Mouse (Mus musculus) forebrain, embryonic 16.5 days (tissue): ENCODE data around the gene Gm5129. TPM values are rescaled to one million over a fixed set of nuclear protein-coding genes. Genes with fewer than 3 reads are reported as not detected.
"Not testable (repeated sequence)": the region's sequence is repeated elsewhere in the genome, so short reads cannot be mapped to it uniquely, and the experiment has no call there.

Experiments
- ATAC-seq: fragments of 200-750 bp; cut with Nextera tagmentation; 2 replicates; pipeline ENCODE4 v1.8.0; 2017; ENCODE audit warnings: mild to moderate bottlenecking, moderate library complexity
- H3K27ac ChIP-seq: fragments of 300-500 bp; sonication (generic); 2 replicates; pipeline ENCODE4 v1.5.1; 2014; ENCODE audit warnings: low read length, control low read depth
- H3K27me3 ChIP-seq: fragments of 300-500 bp; sonication (generic); replicated peaks from 2 replicates; pipeline ENCODE4 v1.6.1; 2014; ENCODE audit warnings: low read length; ENCODE audit not compliant: control insufficient read depth, insufficient read depth
- H3K36me3 ChIP-seq: fragments of 300-500 bp; sonication (generic); 2 replicates; pipeline ENCODE4 v1.6.1; 2014; ENCODE audit not compliant: control insufficient read depth, insufficient read depth
- H3K4me1 ChIP-seq: fragments of 300-500 bp; sonication (generic); replicated peaks from 2 replicates; pipeline ENCODE4 v1.6.1; 2014; ENCODE audit warnings: low read length; ENCODE audit not compliant: control insufficient read depth, insufficient read depth
- H3K4me2 ChIP-seq: fragments of 300-500 bp; sonication (generic); 2 replicates; pipeline ENCODE4 v1.6.1; 2014; ENCODE audit warnings: mild to moderate bottlenecking, low read length, control low read depth
- H3K4me3 ChIP-seq: fragments of 300-500 bp; sonication (generic); replicated peaks from 2 replicates; pipeline ENCODE4 v1.5.1; 2014; ENCODE audit warnings: mild to moderate bottlenecking, low read length, control low read depth
- H3K9ac ChIP-seq: fragments of 300-500 bp; sonication (generic); replicated peaks from 2 replicates; pipeline ENCODE4 v1.6.1; 2014; ENCODE audit warnings: low read depth, low read length, control low read depth
- H3K9me3 ChIP-seq: fragments of 300-500 bp; sonication (generic); 2 replicates; pipeline ENCODE4 v1.6.1; 2016; ENCODE audit warnings: low read length; ENCODE audit not compliant: control insufficient read depth
- WGBS: fragments of 180-500 bp; shearing (Covaris S2); extraction: QIAGEN DNeasy Blood & Tissue Kit; methylation state at CpG from one replicate; pipeline ENCODE4 v1.1.7; 2014; 5-methylcytosine and 5-hydroxymethylcytosine counted together
- polyA plus RNA-seq: library from polyadenylated mRNA; unstranded; fragments of >200 nt; fragmentation: Nextera tagmentation; extraction: Ambion mirVana; gene quantifications from 2 replicates; pipeline ENCODE4 v1.2.1, GENCODE M21; 2015

The Gm5129 gene
- polyA plus RNA-seq, 1 experiment from 2014 or later = not detected

- WGBS = 2% methylated on average over 48 of the region's 48 CpGs
- Histone ChIP-seq H3K36me3 (no peaks in the 10 kb centered on the region), H3K9me3 (no peaks in the 10 kb centered on the region), H3K27ac (peak overlapping the region; percentile 98), H3K4me2 (peak overlapping the region; percentile 92), H3K4me3 (peak overlapping the region; percentile 100), H3K27me3 (no peaks in the 10 kb centered on the region), H3K4me1 (peaks cover 21% of the 10 kb centered on the region), H3K9ac (peak overlapping the region; percentile 93)
- ATAC-seq = peak; percentile 72
Observed at GRCm38 (mm10) chr5:29736073-29736900, 551 bp upstream of the Gm5129 start.

GRCm38 (mm10) chr5:29734831-29735510 lies 765 bp downstream of the Gm5129 start:
- ATAC-seq = no peak

DNA sequence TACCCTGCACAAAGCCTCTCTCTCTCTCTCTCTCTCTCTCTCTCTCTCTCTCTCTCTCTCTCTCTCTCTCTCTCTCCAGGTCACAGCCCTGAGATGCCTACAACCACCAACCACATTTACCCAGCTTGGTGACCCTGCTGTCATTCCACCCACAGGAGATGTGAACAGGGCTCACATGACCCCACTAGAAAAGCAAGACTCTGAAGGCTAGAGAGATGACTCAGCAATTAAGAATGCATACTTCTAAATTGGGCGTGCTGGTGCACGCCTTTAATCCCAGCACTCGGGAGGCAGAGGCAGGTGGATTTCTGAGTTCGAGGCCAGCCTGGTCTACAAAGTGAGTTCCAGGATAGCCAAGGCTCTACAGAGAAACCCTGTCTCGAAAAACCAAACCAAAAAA lies 9.7 kb downstream of the Gm5129 start:
- not testable (repeated sequence) for ATAC-seq, H3K27ac ChIP-seq, H3K4me1 ChIP-seq, H3K27me3 ChIP-seq, H3K9me3 ChIP-seq, H3K9ac ChIP-seq, H3K4me3 ChIP-seq, H3K36me3 ChIP-seq, H3K4me2 ChIP-seq
- WGBS = 86% methylated on average over 5 of the region's 5 CpGs

More at GRCm38 (mm10) chr5:29734831-29735510, 765 bp downstream of the Gm5129 start:
- peak overlapping the region; percentile 100 for H3K4me3 ChIP-seq
- WGBS = 57% methylated on average over 6 of the region's 6 CpGs
- peak overlapping the region; percentile 76 for H3K4me2 ChIP-seq
- H3K4me1 ChIP-seq = peaks cover 21% of the 10 kb centered on the region
- H3K36me3 ChIP-seq = no peaks in the 10 kb centered on the region
- H3K9ac ChIP-seq = peak overlapping the region; percentile 93
- no peaks in the 10 kb centered on the region for H3K9me3 ChIP-seq
- H3K27ac ChIP-seq = peak overlapping the region; percentile 98
- no peaks in the 10 kb centered on the region for H3K27me3 ChIP-seq

GRCm38 (mm10) chr5:29725369-29725768 lies 10.4 kb downstream of the Gm5129 start:
- Histone ChIP-seq H3K9ac (no peak overlapping the region), H3K4me3 (no peak overlapping the region), H3K36me3 (no peaks in the 10 kb centered on the region), H3K4me1 (no peaks in the 10 kb centered on the region), H3K9me3 (no peaks in the 10 kb centered on the region), H3K27me3 (no peaks in the 10 kb centered on the region), H3K27ac (no peak overlapping the region), H3K4me2 (no peak overlapping the region)
- 76% methylated on average over 2 of the region's 2 CpGs for WGBS
- ATAC-seq = no peak

DNA sequence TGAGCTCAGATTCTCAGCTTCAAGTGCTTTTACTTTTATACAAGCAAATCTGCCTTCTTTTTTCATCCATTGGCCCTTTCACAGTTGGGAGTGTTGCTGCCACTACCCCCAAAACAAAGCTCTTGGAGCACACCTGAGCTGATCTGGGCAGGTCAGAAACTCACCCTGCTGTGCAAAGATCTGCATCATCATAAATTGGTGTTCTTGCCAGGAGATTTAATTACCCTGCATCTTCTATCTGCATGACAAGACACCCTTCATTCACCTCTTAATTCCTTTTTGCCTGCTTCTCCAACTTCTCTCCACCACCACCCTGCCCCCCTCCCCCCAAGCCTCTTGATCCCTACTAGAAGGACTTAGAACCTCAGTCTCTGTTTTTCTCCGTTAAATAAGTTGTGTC lies 14.6 kb downstream of the Gm5129 start:
- Histone ChIP-seq H3K4me2 (no peak overlapping the region), H3K9ac (no peak overlapping the region), H3K4me1 (no peaks in the 10 kb centered on the region), H3K9me3 (no peaks in the 10 kb centered on the region), H3K36me3 (no peaks in the 10 kb centered on the region), H3K27me3 (no peaks in the 10 kb centered on the region), H3K4me3 (no peak overlapping the region), H3K27ac (no peak overlapping the region)
- WGBS = 19% methylated on average over 1 of the region's 1 CpGs
- no peak for ATAC-seq

- Histone ChIP-seq H3K27ac (no peak overlapping the region), H3K27me3 (no peaks in the 10 kb centered on the region), H3K9me3 (no peaks in the 10 kb centered on the region), H3K4me3 (no peak overlapping the region), H3K4me2 (no peak overlapping the region), H3K9ac (no peak overlapping the region), H3K4me1 (no peaks in the 10 kb centered on the region), H3K36me3 (no peaks in the 10 kb centered on the region)
- 32% methylated on average over 1 of the region's 1 CpGs for WGBS
- no peak for ATAC-seq
Observed at GRCm38 (mm10) chr5:29712906-29713305, 22.8 kb downstream of the Gm5129 start.

GRCm38 (mm10) chr5:29711631-29712030 lies 24.1 kb downstream of the Gm5129 start:
- H3K9me3 ChIP-seq = no peaks in the 10 kb centered on the region
- H3K4me3 ChIP-seq = no peak overlapping the region
- no peak overlapping the region for H3K4me2 ChIP-seq
- H3K27me3 ChIP-seq = no peaks in the 10 kb centered on the region
- H3K27ac ChIP-seq = no peak overlapping the region
- ATAC-seq = no peak
- H3K9ac ChIP-seq = no peak overlapping the region
- H3K36me3 ChIP-seq = no peaks in the 10 kb centered on the region
- no peaks in the 10 kb centered on the region for H3K4me1 ChIP-seq

- WGBS = 29% methylated on average over 5 of the region's 5 CpGs
- Histone ChIP-seq H3K27me3 (no peaks in the 10 kb centered on the region), H3K4me2 (no peak overlapping the region), H3K9ac (no peak overlapping the region), H3K36me3 (no peaks in the 10 kb centered on the region), H3K9me3 (no peaks in the 10 kb centered on the region), H3K4me1 (no peaks in the 10 kb centered on the region), H3K27ac (no peak overlapping the region), H3K4me3 (no peak overlapping the region)
- no peak for ATAC-seq
Observed at GRCm38 (mm10) chr5:29708258-29708657, 27.5 kb downstream of the Gm5129 start.

DNA sequence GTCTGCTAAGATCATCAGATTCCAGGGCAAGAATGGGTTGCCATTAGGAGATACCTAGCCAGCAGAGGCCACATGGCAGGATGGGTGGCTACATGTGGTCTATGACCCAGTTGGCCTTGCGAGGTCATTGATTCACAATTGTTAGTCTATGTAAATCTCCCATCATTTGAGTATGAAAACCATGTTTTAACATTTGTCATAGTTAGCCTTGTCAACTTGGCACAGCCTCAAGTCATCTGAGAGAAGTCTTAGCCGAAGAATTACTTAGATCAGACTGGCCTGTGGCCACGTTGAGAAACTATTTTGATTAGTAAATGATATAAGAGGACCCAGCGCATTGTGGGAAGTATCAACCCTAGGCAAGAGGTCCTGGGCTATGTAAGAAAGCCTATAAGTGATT lies 28.5 kb downstream of the Gm5129 start:
- Histone ChIP-seq H3K27me3 (no peaks in the 10 kb centered on the region), H3K27ac (no peak overlapping the region), H3K4me3 (no peak overlapping the region), H3K36me3 (no peaks in the 10 kb centered on the region), H3K9ac (no peak overlapping the region), H3K4me1 (no peaks in the 10 kb centered on the region), H3K4me2 (no peak overlapping the region), H3K9me3 (no peaks in the 10 kb centered on the region)
- no peak for ATAC-seq
- 86% methylated on average over 4 of the region's 4 CpGs for WGBS
